Mouse (Mus musculus): Measurements from ENCODE around the gene Olfr221.
A peak's percentile ranks its signal among the peaks of the same experiment; 100 is the strongest.

DNA sequence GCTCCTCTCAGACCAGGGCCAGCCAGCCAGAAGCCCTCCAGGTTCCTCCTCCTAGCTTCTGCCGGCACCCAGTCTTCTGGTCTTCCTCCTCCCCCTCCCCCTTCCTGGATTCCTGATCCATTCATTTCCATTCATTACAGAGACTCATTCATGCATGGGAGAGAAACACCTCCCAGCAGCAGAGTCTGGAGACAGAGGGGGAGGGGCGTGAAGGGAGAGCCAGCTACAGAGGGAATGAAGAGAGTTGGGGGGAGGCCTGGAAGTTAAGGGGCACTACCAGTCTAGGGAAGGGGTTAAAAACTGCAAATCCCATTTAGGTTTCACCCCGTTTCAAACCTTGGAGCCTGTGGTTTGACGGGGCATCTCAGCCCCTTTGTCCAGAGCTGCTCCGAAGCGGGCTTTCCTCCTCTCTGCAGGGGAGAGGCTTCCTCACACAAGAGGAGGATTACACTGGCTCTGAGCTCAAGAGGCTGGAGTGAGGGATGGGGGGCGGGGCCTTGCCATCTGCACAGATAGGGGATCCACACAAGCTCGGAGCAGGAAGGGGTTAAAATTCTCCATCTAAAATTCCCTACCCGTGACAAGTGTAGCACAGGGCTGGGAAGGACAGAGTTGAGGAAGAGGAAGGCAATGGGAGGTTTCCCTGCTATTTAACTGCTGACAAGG is 31.7 kb downstream of the Olfr221 start:
- TF ChIP-seq CTCF (IDR thresholded peaks at IDR 0.05; ENCODE audit: borderline replicate concordance, extremely low read depth, insufficient read depth, insufficient read length) (no peak), POLR2A (IDR thresholded peaks at IDR 0.05; ENCODE audit: borderline replicate concordance, extremely low read depth, insufficient read depth, insufficient read length, poor library complexity, severe bottlenecking) (peak; percentile 36; the same call in 1 of the 2 replicates)

All from brain, embryonic 14.5 days (tissue).